Mouse (Mus musculus) forebrain, embryonic 10.5 days (tissue): ENCODE results near the gene Magel2. TPM values are rescaled to one million over a fixed set of nuclear protein-coding genes. Genes with fewer than 3 reads are reported as not detected.

ENCODE experiments used
- DNase-seq: peaks from one replicate; pipeline ENCODE4 v3.0.0-alpha.2; 2017; ENCODE audit warnings: low spot score; ENCODE audit errors: extremely low spot score
- H3K27ac ChIP-seq: fragments of 300-500 bp; sonication (generic); 2 replicates; pipeline ENCODE4 v1.5.1; 2016; ENCODE audit warnings: mild to moderate bottlenecking
- H3K27me3 ChIP-seq: fragments of 300-500 bp; sonication (generic); 2 replicates; pipeline ENCODE4 v1.6.1; 2016; ENCODE audit warnings: mild to moderate bottlenecking; ENCODE audit not compliant: poor library complexity, severe bottlenecking
- H3K36me3 ChIP-seq: fragments of 300-500 bp; sonication (generic); replicated peaks from 2 replicates; pipeline ENCODE4 v1.6.1; 2016; ENCODE audit warnings: mild to moderate bottlenecking, moderate library complexity
- H3K4me1 ChIP-seq: fragments of 300-500 bp; sonication (generic); 2 replicates; pipeline ENCODE4 v1.6.1; 2016
- H3K4me3 ChIP-seq: fragments of 300-500 bp; sonication (generic); 2 replicates; pipeline ENCODE4 v1.5.1; 2016; ENCODE audit warnings: mild to moderate bottlenecking, moderate library complexity
- H3K9me3 ChIP-seq: fragments of 300-500 bp; sonication (generic); 2 replicates; pipeline ENCODE4 v1.6.1; 2016; ENCODE audit warnings: mild to moderate bottlenecking, moderate library complexity
- WGBS: fragments of 180-500 bp; shearing (Covaris S2); methylation state at CpG from one replicate; pipeline ENCODE4 v1.1.7; 2016; 5-methylcytosine and 5-hydroxymethylcytosine counted together
- polyA plus RNA-seq: library from polyadenylated mRNA; unstranded; fragments of >200 nt; fragmentation: Nextera tagmentation; extraction: Ambion mirVana; gene quantifications from 2 replicates; pipeline ENCODE4 v1.2.1, GENCODE M21; 2016

Magel2 gene
- polyA plus RNA-seq, 1 experiment from 2014 or later: 4.6 TPM

GRCm38 (mm10) chr7:62388291-62388690 lies 11.5 kb downstream of the Magel2 start:
- H3K4me3 ChIP-seq: no peak overlapping the region
- peaks cover 10% of the 10 kb centered on the region; the same call in 1 of the 2 replicates for H3K9me3 ChIP-seq
- no peaks in the 10 kb centered on the region for H3K27me3 ChIP-seq
- no peaks in the 10 kb centered on the region for H3K36me3 ChIP-seq
- no peak overlapping the region for H3K27ac ChIP-seq
- 46% methylated on average over 4 of the region's 4 CpGs for WGBS
- DNase-seq: no peak
- H3K4me1 ChIP-seq: peaks cover 27% of the 10 kb centered on the region

DNA sequence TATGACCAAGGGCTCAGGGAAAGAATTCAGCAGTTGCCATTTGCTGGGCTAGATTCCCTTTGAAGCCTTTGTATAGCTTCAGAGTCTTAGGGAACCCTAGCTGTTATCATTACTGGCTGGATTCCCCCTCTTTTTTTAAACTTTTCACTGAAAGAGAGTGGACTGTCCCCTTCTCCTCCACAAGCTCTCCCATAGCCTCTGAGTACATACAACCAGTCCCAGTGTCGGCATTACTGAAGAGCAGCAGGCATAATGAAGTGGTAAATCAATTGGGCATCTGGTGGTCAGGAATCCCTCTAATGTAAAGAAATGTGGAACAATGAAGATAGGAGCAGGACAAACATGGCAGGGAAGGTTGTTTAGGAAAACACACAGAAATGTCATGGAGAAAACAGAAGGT lies 15.4 kb downstream of the Magel2 start:
- peaks cover 26% of the 10 kb centered on the region for H3K4me1 ChIP-seq
- H3K27ac ChIP-seq: no peak overlapping the region
- WGBS: 47% methylated on average over 1 of the region's 1 CpGs
- no peak for DNase-seq
- peaks cover 7% of the 10 kb centered on the region; the same call in 1 of the 2 replicates for H3K9me3 ChIP-seq
- no peaks in the 10 kb centered on the region for H3K27me3 ChIP-seq
- H3K36me3 ChIP-seq: no peaks in the 10 kb centered on the region
- H3K4me3 ChIP-seq: no peak overlapping the region

- H3K9me3 ChIP-seq: peaks cover 9% of the 10 kb centered on the region
- no peaks in the 10 kb centered on the region for H3K36me3 ChIP-seq
- no peaks in the 10 kb centered on the region for H3K27me3 ChIP-seq
- peak overlapping the region; percentile 83 for H3K27ac ChIP-seq
- peak; percentile 44 for DNase-seq
- peak overlapping the region; percentile 42 for H3K4me3 ChIP-seq
- H3K4me1 ChIP-seq: peaks cover 54% of the 10 kb centered on the region
- WGBS: 40% methylated on average over 19 of the region's 19 CpGs
Measured at GRCm38 (mm10) chr7:62406573-62407050, 29.8 kb downstream of the Magel2 start.

- Histone ChIP-seq H3K27ac (peak overlapping the region; percentile 69; the same call in 1 of the 2 replicates), H3K9me3 (peaks cover 9% of the 10 kb centered on the region), H3K27me3 (no peaks in the 10 kb centered on the region), H3K36me3 (no peaks in the 10 kb centered on the region), H3K4me3 (peak overlapping the region; percentile 42; the same call in 1 of the 2 replicates), H3K4me1 (peaks cover 58% of the 10 kb centered on the region)
- 32% methylated on average over 3 of the region's 3 CpGs for WGBS
- no peak for DNase-seq
Measured at GRCm38 (mm10) chr7:62407803-62408202, 31.0 kb downstream of the Magel2 start.

DNA sequence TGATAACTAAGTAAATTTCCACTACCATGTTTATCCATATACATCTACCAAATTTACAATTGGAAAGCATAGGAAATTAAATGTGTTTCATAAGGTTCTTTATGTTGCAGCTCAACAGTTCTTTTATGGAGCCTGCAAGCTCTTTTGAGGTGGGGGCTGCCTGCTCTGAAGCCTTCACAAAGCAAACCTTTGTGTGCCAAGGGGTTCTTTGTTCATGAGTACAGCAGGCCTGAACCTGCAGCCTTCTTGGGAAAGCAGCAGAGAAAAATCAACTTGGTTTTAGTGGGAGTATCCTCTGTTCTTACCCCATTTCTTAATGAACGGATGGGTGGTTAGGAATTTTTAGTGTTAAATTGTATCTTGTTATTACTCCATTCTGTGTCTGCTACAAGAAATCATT lies 38.4 kb downstream of the Magel2 start:
- Histone ChIP-seq H3K9me3 (peaks cover 20% of the 10 kb centered on the region), H3K36me3 (0 out of 2 replicates have a peak, but pooled peaks cover 3% of the 10 kb centered on the region), H3K27ac (peak overlapping the region; percentile 96), H3K27me3 (no peaks in the 10 kb centered on the region), H3K4me3 (peak overlapping the region; percentile 71; the same call in 1 of the 2 replicates), H3K4me1 (peaks cover 32% of the 10 kb centered on the region)
- WGBS: 32% methylated on average over 1 of the region's 1 CpGs
- DNase-seq: no peak

GRCm38 (mm10) chr7:62416173-62416572 lies 39.4 kb downstream of the Magel2 start:
- 0 out of 2 replicates have a peak, but pooled peaks cover 3% of the 10 kb centered on the region for H3K36me3 ChIP-seq
- peak overlapping the region; percentile 71 for H3K4me3 ChIP-seq
- H3K9me3 ChIP-seq: peaks cover 25% of the 10 kb centered on the region
- H3K4me1 ChIP-seq: peaks cover 23% of the 10 kb centered on the region
- peak overlapping the region; percentile 96 for H3K27ac ChIP-seq
- H3K27me3 ChIP-seq: no peaks in the 10 kb centered on the region
- DNase-seq: peak; percentile 30

DNA sequence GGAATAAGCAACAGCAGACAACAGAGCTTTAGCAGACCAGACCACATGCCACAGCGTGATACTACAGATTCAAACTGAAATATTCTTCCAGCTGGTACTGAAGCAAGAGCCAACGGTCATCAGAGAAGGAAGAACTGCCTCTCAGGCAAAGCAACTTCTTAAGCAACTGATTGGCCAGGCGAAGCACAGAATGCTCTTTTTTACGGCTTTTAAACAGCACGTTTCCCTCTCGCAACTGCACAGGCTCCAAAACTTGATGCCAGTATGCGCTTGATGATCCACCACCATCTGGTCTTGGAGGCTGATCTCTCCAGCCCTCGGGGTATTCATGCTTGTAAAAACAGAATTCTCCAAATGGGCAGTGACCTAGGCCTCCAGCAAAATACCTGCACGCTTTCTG lies 41.5 kb downstream of the Magel2 start:
- Histone ChIP-seq H3K27ac (peak overlapping the region; percentile 96), H3K27me3 (no peaks in the 10 kb centered on the region), H3K4me1 (peaks cover 12% of the 10 kb centered on the region), H3K9me3 (peaks cover 25% of the 10 kb centered on the region), H3K36me3 (0 out of 2 replicates have a peak, but pooled peaks cover 3% of the 10 kb centered on the region), H3K4me3 (peak overlapping the region; percentile 71)
- WGBS: 63% methylated on average over 9 of the region's 9 CpGs
- DNase-seq: no peak

DNA sequence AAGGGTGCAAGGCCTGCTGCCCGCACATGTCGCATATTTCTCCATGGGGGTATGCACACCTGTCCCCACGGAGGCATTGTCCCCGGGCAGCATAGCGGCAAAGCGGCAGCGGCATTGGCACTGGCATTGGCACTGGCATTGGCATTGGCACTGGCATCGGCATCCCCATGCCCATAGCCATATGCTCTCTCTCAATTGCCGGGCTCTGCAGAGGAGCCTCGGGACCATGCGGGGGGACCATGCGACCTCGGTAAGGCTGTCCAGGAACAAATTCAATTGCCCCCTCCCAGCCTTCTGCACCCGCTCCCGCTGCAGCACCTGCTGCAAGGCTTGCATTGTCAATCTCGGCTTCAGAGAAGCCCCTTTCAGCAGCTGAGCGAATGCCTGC lies 42.3 kb downstream of the Magel2 start:
- peaks cover 25% of the 10 kb centered on the region for H3K9me3 ChIP-seq
- peaks cover 13% of the 10 kb centered on the region for H3K4me1 ChIP-seq
- WGBS: 50% methylated on average over 17 of the region's 17 CpGs
- H3K27me3 ChIP-seq: no peaks in the 10 kb centered on the region
- DNase-seq: no peak
- peak overlapping the region; percentile 96 for H3K27ac ChIP-seq
- H3K36me3 ChIP-seq: 0 out of 2 replicates have a peak, but pooled peaks cover 3% of the 10 kb centered on the region
- peak overlapping the region; percentile 71 for H3K4me3 ChIP-seq

GRCm38 (mm10) chr7:62419493-62420360 lies 42.9 kb downstream of the Magel2 start, which contains the start of gene Mkrn3:
TSS of gene Mkrn3 (minus strand) at chr7:62420139.
- H3K27ac ChIP-seq: peak within 1 kb of the TSS; percentile 96
- peaks cover 18% of the 10 kb centered on the region for H3K4me1 ChIP-seq
- H3K36me3 ChIP-seq: 0 out of 2 replicates have a peak, but pooled peaks cover 3% of the 10 kb centered on the region
- H3K27me3 ChIP-seq: no peaks in the 10 kb centered on the region
- H3K4me3 ChIP-seq: peak within 1 kb of the TSS; percentile 71
- H3K9me3 ChIP-seq: peaks cover 25% of the 10 kb centered on the region
- 23% methylated on average over 49 of the region's 49 CpGs for WGBS
- peak; percentile 77 for DNase-seq

- H3K36me3 ChIP-seq: 0 out of 2 replicates have a peak, but pooled peaks cover 3% of the 10 kb centered on the region
- 40% methylated on average over 6 of the region's 6 CpGs for WGBS
- H3K27ac ChIP-seq: peak overlapping the region; percentile 96
- peaks cover 25% of the 10 kb centered on the region for H3K9me3 ChIP-seq
- peaks cover 18% of the 10 kb centered on the region for H3K4me1 ChIP-seq
- DNase-seq: peak; percentile 52
- no peaks in the 10 kb centered on the region for H3K27me3 ChIP-seq
- peak overlapping the region; percentile 71 for H3K4me3 ChIP-seq
Measured at GRCm38 (mm10) chr7:62420566-62420965, 43.8 kb downstream of the Magel2 start.

DNA sequence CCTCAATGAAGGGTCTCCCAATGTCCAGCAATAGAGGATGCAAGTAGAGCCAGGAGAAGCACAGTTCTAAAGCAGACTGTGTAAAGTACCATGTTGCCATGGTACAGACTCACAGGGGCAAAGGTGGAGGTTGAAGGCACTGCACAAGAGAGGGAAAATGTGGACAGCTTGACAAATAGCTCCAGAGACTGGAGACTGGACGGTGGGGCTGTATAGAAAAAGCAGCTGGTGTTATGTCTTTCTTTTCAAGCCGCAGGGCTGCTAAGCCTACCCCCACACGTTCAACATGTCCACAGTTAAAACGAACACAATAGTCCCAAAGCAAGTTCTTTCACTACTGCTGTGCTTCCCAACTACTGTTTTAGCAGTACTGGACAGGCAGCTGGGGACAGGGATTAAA lies 46.4 kb downstream of the Magel2 start:
- peak overlapping the region; percentile 71 for H3K4me3 ChIP-seq
- H3K27me3 ChIP-seq: no peaks in the 10 kb centered on the region
- 0 out of 2 replicates have a peak, but pooled peaks cover 3% of the 10 kb centered on the region for H3K36me3 ChIP-seq
- WGBS: 41% methylated on average over 4 of the region's 4 CpGs
- H3K9me3 ChIP-seq: peaks cover 25% of the 10 kb centered on the region
- peak; percentile 45 for DNase-seq
- H3K27ac ChIP-seq: peak overlapping the region; percentile 96
- H3K4me1 ChIP-seq: peaks cover 10% of the 10 kb centered on the region

GRCm38 (mm10) chr7:62428337-62428736 lies 51.5 kb downstream of the Magel2 start:
- Histone ChIP-seq H3K9me3 (no peaks in the 10 kb centered on the region), H3K4me1 (peaks cover 6% of the 10 kb centered on the region; the same call in 1 of the 2 replicates), H3K4me3 (no peak overlapping the region), H3K36me3 (no peaks in the 10 kb centered on the region), H3K27me3 (no peaks in the 10 kb centered on the region), H3K27ac (no peak overlapping the region)
- WGBS: 21% methylated on average over 8 of the region's 8 CpGs
- DNase-seq: no peak
